Mouse (Mus musculus) thymus, postnatal 14 days (tissue): ENCODE measurements around the gene Psmc3.
A peak's percentile ranks its signal among the peaks of the same experiment; 100 is the strongest.

ENCODE experiments used
- DNase-seq: peaks from one replicate; pipeline ENCODE4 v3.0.0; 2021

Psmc3 gene

DNA sequence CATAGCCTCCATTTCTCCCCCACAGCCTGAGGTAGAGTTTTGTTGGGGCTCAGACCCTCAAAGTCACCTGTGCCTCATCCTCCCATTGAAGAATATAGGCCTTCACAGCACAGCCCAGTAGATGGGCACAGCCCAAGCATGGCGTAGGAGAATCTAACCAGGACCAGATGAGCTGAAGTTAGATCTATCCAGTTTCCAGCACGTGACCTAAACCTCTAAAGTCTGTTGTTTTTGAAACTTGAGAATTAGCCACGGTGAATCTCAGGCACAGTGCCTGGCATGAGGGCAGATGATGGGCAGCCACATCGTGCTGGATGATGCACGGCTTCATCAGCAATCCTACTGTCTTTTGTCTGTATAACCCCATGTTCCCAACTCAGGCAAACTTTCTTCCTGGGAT, 4.6 kb downstream of the Psmc3 start:
- no peak for DNase-seq

DNA sequence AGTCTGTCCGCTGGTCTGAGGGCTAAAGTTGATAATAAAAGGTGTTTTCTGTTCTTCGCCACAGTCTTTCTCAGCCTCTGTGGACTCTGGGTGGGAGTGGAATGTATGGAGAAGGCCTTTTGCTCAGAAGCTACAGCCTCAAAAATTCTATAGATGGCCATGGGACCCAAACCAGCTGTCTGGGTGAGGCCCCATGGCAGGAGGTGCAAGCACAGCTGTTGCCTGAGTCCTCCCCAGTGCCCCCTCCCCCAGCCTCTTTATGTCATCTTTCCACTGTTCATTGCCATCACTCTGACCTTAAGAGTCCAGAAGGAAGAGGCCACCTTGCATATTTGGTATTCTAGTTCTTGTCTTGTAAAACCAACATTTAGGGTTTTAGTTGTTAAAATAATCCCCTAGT, 5.6 kb downstream of the Psmc3 start:
- no peak for DNase-seq

DNA sequence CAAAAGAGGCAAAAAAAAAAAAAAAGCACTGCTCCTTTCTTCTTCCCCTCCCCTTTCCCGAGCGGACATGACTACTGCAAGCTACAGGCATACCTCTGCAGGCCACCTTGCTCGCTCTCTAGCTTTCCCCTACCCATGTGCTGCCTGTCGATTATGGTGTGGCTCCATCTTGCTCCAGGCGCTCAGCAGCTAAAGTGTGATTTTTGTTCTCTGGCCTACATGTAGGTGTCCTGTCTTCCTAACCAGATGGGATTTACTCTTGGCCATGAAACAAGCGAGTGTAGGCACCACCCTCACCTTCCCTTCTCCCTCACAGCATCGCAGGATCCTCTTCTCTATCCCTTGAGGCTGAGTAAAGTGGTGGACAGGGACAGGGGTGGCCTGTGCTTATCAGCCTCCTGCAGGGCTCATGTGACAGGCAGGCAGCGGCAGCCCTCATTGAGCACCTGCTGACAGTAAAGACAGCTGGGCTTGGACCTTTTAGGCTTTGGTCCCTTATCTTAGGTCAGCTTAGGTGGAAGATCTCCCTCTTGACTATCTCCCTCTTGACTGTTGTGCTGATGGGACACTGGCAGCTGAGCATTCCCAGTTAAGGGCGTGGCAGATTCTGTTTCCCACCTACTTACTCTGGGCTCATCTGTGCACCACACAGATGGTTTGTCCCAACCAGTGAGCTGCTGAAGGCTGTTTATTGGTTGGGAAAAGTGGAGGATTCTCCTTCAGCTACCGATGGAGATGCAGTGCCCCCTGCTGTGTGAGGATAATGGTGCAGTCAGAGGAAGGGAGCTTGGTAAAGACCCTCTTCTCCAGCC, 6.9 kb downstream of the Psmc3 start:
- DNase-seq, result peak; percentile 52

DNA sequence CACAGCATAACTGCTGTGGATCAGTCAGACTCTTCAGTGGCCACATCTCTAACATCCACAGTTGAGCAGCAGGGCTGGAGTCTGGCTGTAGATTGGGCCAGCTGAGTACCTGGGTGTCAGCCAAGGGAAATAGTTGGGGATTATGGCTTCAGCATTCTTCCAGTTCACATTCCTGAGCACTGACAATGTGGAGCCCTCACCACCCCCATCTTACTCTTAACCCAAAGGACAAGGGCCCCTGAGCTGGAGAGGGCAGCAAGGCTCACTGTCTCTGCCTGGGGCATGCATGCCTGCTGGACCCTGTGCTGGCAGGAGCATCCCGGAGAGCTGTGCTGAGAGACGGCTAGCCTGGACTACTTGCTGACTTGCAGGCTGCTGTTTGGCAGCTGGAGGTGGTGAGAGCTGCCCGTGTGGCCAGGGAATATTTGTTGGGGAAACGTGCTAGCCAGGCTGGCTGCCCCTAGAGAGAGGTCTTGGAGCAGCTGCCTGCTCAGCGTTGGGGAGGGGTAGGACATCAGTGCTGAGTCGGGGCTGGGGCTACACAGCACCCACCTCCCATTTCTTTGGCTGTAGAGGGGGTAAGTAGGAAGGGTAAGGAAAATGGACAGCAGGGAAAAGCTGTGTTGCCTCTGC, 8.2 kb downstream of the Psmc3 start:
- DNase-seq, result no peak

DNA sequence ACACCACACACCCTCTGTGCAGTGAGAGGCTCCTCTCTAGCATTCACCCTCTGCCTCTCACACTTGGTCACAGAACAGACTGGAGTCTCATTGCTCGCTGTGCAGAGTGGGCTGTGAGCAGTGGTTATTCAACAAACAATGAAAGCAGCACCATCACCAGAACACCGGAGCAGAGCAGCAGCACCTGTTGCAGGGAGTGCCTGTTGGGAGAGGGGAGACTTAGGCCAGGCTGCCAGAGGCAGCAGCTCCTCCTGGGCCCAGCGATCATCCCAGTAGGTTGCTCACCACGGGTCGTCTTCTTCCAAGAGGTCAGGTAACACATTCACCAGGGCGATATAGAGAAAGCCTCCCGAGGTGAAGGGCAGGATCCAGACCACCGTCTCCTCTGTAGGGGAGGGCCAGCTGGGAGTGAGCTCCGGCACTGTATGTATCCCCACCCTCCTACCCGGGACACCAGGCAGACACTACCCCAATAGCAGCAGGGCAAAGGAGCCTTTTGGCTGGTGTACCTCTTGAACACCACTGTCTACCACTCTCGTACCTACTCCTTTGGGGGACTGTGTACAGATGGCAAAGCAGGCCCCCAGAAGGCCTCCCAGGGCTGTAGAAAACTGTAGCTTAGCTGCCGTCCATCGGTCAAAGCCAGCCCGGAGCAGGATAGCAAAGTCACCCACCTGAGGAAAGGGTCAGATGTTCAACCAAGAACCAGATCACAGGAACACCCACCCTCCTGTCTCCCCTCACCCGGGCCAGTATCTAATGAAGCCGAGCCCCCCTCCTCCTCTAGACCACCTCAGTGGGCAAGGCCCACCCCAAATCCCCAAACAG, 9.2 kb downstream of the Psmc3 start:
- no peak for DNase-seq

DNA sequence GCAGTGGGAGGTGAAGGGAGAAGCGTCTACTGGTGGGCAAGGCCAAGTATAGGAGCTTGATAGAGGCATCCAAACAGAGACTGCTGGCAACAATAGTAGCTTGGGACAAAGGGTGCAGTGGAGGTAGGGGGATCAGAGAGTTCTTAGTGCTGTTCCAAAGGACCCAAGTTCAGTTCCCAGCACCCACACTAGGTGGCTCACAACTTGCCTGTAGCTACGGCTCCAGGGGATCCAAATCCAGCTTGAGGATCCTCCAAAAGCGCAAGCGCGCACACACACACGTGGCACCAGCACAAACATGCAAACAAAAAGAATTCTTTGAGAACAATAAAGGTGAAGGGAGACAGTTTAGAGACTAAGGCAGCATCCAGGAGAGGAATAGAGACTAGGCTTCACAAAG, 10.4 kb downstream of the Psmc3 start:
- DNase-seq, result no peak

DNA sequence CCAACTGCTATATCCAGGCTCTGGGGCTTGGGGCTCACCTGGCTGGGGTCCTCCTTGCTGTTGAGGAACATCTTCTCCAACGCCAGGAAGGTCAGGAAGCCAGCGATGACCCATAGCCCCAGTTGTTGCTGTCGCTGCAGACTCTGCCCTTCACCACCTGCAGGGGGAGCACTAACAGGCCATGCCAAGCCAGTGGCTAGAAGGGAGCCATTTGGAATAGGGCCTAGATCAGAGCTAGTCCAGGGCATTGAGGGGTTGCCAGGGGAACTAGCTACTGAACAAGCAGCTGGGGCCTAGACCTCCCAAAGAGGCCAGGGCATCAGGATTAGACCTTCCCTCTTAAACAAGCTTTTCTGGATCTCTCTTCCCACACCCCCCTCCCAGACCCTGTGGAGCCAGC, 11.7 kb downstream of the Psmc3 start:
- DNase-seq, result peak; percentile 67

DNA sequence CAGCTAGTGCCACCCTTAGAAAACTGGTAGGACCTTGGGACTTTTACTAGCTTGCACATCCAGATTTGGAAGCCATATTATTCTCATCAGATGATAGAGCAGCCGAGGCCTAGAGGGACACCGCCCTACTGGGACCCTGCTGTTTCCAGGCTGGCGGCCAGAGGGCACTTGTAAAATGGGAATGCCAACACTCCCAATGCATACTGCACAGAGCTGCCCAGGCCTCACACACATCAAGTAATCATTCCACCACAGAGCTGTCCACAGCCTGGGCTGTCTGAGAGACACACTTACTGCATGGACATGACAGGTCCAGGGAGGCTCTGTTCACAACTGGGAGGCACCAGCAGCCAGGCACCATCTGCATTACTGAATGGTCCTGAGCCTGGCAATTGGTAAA, 12.6 kb downstream of the Psmc3 start:
- no peak for DNase-seq

DNA sequence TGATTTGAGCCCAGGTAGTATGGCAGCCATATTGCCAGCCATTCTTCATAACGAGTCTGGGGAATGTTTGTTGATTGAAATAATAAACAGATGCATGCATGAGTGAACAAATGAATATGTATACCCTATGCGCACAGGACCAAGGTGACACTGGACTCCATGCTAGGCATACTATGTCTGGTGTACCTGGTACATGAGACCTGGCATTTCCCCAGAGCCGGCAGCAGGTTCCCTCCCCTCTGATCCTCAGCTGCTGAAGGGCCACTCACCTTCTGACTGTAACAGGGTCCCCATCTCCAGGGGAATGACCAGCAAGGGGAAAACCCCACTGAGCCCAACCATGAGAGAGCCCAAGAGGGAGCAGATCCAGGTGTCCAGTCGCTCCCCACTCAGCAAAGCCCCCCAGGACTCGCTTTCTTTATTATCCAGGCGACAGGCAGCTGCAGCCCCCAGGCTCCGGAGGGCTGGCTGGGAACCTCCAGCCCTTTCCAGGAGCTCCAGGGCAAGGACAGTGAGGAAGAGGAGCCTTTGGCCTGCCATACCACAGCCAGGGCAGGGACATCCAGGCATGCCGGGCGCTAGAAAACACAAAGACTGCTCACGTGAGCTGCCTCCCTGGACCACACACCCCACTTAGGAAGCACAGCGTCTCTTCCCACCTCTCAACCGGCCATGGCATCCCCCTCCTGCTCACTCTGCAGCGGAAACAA, 14.5 kb downstream of the Psmc3 start:
- DNase-seq, result no peak

DNA sequence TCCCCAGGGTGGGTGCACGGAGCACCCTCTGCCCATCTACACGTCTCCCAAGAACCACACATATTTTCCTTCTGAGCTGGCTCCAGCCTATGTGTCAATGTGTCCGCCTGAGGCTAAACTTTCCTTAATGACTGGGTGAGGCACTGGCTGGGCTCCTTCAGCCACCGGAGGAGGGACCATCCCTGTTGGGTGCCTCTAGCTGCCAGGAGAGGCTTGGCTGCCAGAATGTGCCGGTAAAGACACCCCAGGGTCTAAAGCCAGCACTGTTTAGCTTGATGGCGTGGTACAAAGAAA, 15.0 kb downstream of the Psmc3 start:
- DNase-seq, result no peak

DNA sequence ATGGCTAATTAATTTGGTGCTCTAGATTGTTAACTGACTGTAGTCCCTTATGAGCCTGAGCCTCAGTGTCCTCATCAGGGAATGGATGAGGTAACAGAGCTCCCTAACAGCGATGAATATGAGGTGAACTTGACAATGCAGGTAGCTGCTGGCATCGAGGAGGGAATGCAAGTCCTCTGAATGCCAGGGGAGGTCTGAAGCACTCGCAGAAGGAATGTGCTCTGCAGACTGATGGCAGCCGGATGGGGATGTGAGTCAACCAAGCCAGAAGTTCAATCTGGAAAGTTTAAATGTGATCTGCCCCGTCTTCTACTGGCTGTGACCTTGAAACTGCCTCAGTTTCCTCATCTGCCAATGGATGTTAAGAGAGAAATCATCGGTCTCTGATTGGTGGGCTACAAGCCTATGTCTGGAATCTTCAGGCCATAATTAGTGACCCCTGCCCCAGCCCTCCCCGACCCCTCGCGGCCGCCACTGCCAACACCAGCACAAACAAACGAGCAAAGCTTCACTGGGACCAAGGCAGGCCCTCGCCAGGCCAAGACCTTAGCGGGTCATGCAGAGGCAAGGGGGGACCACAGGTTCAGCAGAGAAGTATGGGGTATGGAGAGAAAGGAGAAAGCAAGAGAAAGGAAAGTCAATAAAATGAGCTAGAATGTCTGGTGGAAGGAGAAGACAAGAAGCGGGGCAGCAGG, 15.6 kb downstream of the Psmc3 start:
- DNase-seq, result no peak

DNA sequence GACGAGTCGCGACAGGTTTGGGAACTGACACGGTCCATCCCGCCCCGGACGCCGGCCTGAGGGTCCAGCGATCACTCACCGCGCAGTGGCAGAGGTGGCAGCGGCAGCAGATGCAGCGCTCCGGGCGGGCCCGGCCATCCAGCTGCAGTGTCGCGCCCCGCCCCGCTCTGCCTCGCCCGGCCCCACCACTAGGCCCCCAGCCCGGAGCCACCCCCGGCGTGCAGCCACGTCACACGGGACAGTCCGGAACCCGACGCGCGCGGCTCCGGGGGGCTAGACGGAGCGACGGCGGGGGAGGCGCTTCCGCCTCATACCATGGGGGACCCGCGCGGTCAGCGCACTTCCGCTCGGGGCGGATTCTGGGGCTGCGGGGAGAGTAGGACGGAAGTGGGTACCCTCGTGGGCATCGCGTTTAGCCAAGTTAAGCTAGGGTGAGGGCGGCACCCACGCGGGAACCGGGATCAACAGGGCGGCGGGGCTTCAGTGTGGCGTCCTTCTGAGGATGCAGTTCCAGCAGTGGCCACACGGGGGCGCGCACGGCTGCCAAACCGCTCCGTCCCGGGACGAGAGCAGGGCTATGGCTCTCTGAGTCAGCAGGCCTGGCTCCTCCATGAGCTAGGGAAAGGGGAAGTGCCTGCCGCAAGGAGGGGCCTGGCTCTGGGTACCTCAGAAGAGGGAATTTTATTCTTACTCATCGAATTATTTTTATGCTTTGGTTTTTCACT, 16.4 kb downstream of the Psmc3 start, which contains the start of gene Slc39a13:
TSS of gene Slc39a13 (minus strand) at position 342 of the 725 bp plus-strand sequence.
- peak; percentile 96 for DNase-seq

DNA sequence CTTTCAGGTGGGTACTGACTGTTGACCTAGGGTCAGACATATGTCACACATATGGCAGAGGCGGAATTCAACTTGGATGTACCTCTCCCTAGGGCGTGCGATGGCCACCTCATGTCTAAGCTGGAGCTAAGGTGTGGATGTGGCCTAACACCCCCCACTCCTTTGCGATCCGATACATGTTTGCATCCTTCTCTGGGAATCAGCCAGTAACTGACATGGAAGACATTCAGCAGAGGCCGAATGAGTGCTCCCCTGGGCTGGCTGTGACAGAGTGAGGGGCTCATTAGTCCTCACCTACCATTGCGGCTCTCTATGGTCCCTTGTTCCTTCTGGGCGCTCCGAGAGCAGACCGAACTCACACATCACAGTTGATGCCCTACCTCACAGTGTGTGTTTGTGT, 17.2 kb downstream of the Psmc3 start:
- DNase-seq, result no peak

DNA sequence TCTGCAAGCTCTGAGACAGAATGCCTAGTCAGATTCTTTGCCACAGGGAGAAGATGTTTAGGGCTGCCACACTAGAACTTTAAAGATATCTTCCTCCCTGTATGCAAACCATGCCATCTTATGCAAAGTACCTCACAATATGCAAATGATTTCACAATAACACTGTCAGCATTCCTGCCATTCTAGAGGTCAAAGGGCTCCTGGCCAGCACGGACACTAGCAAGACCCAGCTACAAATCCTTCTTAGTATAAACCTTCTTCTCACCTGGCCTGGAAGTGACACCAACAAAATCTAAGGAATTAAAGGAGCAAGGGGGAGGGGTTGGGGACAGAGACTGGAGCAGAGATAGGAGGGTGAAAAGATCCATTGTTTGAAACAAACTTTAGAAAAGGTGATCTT, 18.3 kb downstream of the Psmc3 start:
- no peak for DNase-seq

DNA sequence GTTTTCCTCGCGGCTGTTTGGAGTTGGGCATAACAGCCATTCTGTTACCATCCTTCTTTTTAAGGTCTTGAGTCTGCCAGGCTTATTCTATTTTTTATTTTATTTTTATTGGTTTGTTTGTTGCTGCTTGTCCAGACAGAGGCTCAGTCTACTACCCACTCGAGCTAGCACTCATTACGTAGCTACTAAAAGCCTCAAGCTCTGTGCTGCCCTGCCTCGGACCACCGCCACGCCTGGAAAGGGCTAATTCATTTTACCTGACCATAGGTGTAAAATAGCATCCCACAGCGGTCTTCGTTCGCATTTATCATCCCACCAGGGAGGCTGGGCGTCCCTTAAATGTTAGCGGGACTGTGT, 24.1 kb downstream of the Psmc3 start:
- DNase-seq, result no peak

DNA sequence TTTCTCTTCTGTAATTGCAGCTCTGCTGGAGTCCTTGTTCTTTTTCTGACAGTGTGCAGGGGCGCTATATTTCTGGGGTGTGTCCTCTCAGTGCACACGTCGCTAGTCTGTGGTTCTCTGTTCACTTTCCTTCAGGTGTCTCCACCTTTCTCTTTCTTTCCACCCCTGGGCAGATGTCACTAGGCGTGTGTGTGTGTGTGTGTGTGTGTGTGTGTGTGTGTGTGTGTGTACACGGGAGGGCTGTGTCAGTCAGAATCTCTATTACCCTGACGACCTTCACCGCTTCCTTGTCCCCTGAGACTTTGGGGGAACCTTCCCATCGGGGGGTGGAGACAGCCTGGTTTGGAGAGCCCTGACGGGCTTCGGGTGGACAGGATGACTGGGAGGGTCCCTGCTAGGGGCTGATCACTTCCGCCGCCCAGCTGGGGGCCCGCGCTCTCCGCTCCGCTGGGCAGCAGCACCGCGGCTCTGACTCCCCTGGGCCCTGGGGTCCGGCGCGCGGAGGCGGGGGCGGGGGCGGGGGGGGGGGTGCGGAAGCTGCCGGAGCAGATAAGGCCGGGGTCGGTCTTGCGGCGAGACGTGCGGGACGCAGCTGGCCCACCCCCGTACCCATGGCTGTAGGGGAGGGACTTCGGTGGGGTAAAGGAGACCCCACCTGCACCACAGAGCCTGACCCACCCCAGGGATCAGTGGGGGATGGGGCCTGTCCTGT, 24.7 kb downstream of the Psmc3 start:
- no peak for DNase-seq

DNA sequence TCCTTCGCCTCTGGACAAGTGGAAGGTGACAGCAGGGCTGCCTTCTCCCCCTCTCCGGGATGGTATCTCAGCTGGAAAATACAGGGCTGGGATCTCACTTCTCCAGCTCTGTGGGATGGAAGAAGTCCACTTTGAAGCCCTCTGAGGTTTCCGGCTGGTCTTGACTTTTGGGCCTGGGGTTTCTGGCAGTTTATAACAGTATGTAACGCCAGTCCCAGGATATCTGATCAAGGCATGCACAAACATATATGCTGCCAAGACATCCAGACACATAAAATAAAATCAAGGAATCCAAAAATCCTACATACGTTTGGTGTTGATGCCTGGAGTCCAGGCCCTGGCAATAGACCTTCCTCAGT, 25.2 kb downstream of the Psmc3 start:
- DNase-seq, result no peak

DNA sequence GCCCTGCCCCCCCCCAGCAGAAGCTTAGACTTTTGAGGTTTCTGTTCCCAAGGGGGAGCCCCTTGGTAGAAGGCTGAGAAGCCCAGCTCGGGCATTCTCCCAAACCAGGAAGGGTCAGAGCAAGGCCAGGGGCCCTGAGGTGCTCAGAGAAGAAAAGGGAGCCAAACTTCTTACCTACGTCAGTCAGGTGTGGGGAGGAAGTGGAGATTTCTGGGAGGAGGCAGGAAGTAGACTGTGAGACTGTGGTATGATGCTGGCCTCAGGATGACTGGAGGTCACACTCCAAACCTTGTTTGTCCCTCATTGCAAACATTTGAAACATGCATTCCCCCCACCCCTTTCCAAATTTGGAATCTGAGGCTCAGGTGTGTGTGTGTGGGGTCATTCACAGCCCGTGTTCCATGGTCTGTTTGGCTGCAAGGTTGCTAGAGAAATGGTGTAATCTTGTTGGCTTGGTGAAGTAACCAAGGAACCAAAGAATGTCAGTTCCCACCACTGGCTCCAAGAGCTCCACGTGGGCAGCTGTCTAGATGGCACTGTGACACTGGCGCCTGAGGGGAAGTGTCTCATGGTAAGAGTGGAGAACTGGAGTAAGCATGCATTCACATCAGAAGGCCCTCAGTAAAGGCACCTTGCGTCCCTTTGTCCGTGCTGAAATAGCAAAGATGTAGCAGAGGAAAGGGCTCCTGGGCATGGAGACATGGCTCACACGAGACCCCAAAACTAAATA, 27.1 kb downstream of the Psmc3 start:
- no peak for DNase-seq

DNA sequence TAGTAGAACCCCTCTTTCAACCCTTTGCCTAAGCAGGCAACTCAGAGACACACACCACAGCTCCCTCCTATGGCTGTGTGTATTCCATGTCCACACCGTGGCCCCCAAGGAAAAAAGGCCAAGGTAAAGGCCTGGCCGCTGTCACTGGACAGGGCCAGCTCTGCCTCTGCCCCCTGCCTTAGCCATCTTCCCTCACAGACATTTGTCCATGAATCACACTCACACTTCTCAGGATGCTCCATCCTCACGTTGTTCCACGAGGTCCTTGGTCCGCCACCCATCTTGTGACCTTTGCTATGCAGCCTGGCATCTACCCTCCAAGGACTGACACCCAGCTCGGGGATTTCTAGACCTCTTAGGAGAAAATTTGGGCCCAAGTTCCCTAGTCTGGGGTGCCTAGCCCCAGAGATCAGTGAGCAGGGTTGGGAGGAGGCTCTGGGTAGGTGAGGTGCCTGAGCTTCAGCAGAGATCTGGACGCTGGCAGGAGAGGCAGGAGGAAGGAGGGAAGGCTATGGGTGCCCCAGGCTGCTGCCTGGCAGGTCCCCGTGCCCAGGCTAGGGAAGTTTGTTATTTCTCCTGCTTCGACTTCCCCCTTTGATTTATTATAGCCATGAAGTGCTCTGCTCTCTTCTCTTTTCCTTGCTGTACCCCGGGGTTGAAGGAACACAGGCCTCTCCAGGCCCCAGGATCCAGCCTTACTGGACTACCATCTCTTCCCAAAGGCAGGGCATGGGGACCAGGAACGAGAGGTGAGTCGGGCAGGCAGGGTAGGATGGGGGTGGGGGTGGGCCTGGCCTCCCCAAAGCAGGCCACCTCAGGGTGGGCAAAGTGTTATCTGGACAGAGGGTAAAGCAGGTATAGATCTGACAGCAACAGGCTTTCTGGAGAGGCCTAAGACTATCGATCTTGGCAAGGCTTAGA, 28.2 kb downstream of the Psmc3 start, which contains the start of gene Spi1:
TSS of gene Spi1 (plus strand) at position 616 of the 921 bp plus-strand sequence.
- DNase-seq, result no peak

DNA sequence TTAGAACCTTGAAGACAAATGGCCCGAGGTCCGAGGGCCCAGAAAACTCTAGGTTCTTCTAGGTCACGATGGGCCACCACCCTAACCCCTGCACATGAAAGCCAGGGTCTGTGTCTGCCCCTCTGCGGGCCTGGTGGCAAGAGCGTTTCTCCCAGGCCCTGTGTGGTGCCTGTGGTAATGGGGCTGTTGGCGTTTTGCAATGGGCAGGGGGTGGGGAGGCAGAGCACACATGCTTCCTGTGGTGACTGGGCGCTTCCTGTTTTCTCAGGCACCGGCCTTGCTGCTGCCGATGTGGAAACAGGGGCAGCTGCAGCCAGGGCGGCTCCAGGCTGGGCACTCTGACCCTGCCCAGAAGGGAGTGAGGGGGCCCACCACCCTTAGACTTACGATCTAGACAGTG, 29.0 kb downstream of the Psmc3 start:
- peak; percentile 81 for DNase-seq
